Mouse (Mus musculus) liver (tissue): ENCODE results near the gene Psmc5.

Experiments
- DNase-seq: peaks from one replicate; pipeline ENCODE4 v3.0.0-alpha.2; 2020; ENCODE audit warnings: mixed read lengths

Psmc5 gene

DNA sequence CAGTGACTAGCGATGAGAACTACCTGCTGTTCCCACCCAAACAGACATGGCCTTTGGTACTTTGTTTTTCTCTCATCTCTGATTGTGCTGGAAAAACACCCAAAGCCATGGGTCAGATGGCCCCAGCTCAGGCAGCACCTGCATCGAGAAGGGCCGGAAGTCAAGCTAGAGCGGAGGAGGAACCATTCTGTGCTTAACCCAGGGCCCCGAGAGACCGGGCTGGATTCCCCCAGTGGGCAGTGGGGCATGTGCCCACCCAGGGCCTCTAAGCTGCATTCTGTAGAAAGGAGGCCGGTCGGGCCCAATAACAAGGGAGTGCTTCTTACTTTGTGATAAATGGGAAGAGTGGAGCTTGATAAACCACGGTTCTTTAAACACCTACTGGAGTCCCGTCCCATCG is 52.2 kb downstream of the Psmc5 start:
- no peak for DNase-seq

DNA sequence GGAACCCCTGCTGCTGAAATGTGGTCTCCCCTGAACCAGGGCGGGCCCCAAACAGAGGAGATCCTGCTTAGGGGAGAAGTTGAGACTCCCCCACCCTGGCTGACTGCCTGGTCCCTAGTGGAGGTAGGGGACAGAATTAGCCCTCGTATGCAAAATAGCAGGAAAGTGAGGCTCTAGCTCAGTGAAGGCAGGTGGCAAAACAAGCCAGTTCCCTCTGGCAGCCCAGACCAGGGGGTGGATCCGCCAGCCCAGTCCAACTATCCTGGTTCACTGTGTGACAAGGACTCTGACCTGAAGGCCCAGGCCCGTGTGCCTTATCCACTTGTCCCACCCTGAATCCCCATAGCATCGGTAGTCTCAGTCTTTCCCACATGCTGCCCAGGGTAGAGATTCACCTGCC is 54.2 kb downstream of the Psmc5 start:
- DNase-seq, result no peak
